Mouse (Mus musculus): ENCODE data around the gene Lrp5. TPM values are rescaled to one million over a fixed set of nuclear protein-coding genes. Genes with fewer than 3 reads are reported as not detected.

Gene Lrp5
- total and polyA plus RNA-seq, 2 experiments from 2014 or later, result 1.1 to 17.6 TPM

- Histone ChIP-seq H3K36me3 (ENCODE audit: insufficient read depth, low read length) (no peaks in the 10 kb centered on the region), H3K27ac (no peak overlapping the region), H3K9ac (replicated peaks; ENCODE audit: low read length) (no peak overlapping the region), H3K27me3 (ENCODE audit: insufficient read depth, low read length) (no peaks in the 10 kb centered on the region), H3K4me2 (ENCODE audit: low read depth, low read length) (no peak overlapping the region), H3K4me1 (ENCODE audit: insufficient read depth, low read length) (no peaks in the 10 kb centered on the region), H3K4me3 (ENCODE audit: low read length) (no peak overlapping the region), H3K9me3 (ENCODE audit: low read length) (no peaks in the 10 kb centered on the region)
- ATAC-seq, result no peak
- no peak for TF ChIP-seq CTCF (IDR thresholded peaks at IDR 0.05; ENCODE audit: low read depth)
- no peak for DNase-seq (ENCODE audit: low spot score)
- WGBS, result 83% methylated on average over 4 of the region's 4 CpGs
Measured at GRCm38 (mm10) chr19:3542591-3542990, 143.8 kb downstream of the Lrp5 start.

DNA sequence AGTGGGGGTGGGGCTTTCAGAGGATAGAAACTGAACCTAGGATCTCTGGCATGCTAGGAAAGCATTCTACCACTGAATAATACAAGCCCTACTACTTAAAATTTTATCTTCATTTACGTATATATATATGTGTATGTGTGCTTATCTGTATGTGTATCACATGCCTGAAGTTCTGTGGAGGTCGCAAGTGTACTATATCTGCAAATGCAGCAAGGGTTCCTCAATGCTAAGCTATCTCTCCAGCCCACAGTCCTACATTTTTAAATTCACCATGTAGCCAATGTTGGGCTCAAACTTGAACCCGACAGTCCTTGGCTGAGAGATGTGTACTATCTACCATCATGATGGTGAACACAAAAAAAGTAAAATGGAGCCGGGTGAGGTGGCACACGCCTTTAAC is 145.4 kb downstream of the Lrp5 start:
- WGBS, result 96% methylated on average over 5 of the region's 5 CpGs
- no peak overlapping the region for H3K4me3 ChIP-seq (ENCODE audit: low read length)
- H3K4me1 ChIP-seq (ENCODE audit: insufficient read depth, low read length), result no peaks in the 10 kb centered on the region
- ATAC-seq (no peak), DNase-seq (ENCODE audit: low spot score) (no peak)
- H3K27me3 ChIP-seq (ENCODE audit: insufficient read depth, low read length), result no peaks in the 10 kb centered on the region
- H3K9me3 ChIP-seq (ENCODE audit: low read length), result no peaks in the 10 kb centered on the region
- no peaks in the 10 kb centered on the region for H3K36me3 ChIP-seq (ENCODE audit: insufficient read depth, low read length)
- no peak for TF ChIP-seq CTCF (IDR thresholded peaks at IDR 0.05; ENCODE audit: low read depth)
- H3K27ac ChIP-seq, result no peak overlapping the region
- no peak overlapping the region for H3K4me2 ChIP-seq (ENCODE audit: low read depth, low read length)
- H3K9ac ChIP-seq (replicated peaks; ENCODE audit: low read length), result no peak overlapping the region

DNA sequence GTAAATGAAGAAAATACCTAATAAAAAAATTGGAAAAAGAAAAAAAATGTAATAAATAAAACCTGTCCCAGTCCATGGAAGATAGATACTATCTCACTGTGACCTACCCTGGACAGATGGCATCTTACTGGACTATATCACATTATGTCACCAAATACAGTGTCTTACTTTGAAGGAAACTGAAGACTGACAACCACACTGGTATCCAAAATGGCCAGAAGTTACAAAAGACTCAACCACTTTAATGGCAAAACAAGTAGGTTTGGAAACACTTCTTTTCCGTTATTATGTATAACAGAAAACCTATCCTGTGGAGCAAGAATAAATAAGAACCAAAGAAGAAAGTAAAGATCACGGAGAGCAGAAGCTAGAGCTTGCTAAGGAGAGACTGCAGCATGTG is 146.1 kb downstream of the Lrp5 start:
- no peak overlapping the region for H3K4me3 ChIP-seq (ENCODE audit: low read length)
- no peak overlapping the region for H3K9ac ChIP-seq (replicated peaks; ENCODE audit: low read length)
- DNase-seq (ENCODE audit: low spot score), result no peak
- H3K4me2 ChIP-seq (ENCODE audit: low read depth, low read length), result no peak overlapping the region
- ATAC-seq, result no peak
- H3K27ac ChIP-seq, result no peak overlapping the region
- WGBS, result 86% methylated on average over 2 of the region's 2 CpGs
- H3K36me3 ChIP-seq (ENCODE audit: insufficient read depth, low read length), result no peaks in the 10 kb centered on the region
- no peaks in the 10 kb centered on the region for H3K4me1 ChIP-seq (ENCODE audit: insufficient read depth, low read length)
- H3K9me3 ChIP-seq (ENCODE audit: low read length), result no peaks in the 10 kb centered on the region
- TF ChIP-seq CTCF (IDR thresholded peaks at IDR 0.05; ENCODE audit: low read depth), result no peak
- no peaks in the 10 kb centered on the region for H3K27me3 ChIP-seq (ENCODE audit: insufficient read depth, low read length)

DNA sequence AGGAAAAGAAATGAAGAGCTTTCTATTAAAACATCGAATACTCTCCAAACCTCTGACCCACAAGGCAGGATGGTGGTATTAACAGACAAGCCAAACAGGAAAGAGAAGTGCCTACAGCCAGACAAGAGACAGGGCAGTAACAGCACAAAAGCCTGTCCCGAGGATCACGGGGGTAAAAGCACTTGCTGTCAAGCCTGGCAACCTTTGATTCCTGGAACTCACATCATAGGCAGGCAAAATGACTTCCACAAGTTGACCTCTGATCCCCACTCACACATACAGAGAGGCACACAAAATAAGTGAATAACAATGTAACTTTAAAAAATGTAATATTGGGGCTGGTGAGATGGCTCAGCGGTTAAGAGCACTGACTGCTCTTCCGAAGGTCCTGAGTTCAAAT is 146.9 kb downstream of the Lrp5 start:
- ATAC-seq (no peak), DNase-seq (ENCODE audit: low spot score) (no peak)
- Histone ChIP-seq H3K4me3 (ENCODE audit: low read length) (no peak overlapping the region), H3K4me2 (ENCODE audit: low read depth, low read length) (no peak overlapping the region), H3K27ac (no peak overlapping the region), H3K9me3 (ENCODE audit: low read length) (no peaks in the 10 kb centered on the region), H3K36me3 (ENCODE audit: insufficient read depth, low read length) (no peaks in the 10 kb centered on the region), H3K27me3 (ENCODE audit: insufficient read depth, low read length) (no peaks in the 10 kb centered on the region), H3K4me1 (ENCODE audit: insufficient read depth, low read length) (no peaks in the 10 kb centered on the region), H3K9ac (replicated peaks; ENCODE audit: low read length) (no peak overlapping the region)
- no peak for TF ChIP-seq CTCF (IDR thresholded peaks at IDR 0.05; ENCODE audit: low read depth)
- WGBS, result 80% methylated on average over 5 of the region's 5 CpGs

- Histone ChIP-seq H3K27ac (no peak overlapping the region), H3K9ac (replicated peaks; ENCODE audit: low read length) (no peak overlapping the region), H3K27me3 (ENCODE audit: insufficient read depth, low read length) (no peaks in the 10 kb centered on the region), H3K36me3 (ENCODE audit: insufficient read depth, low read length) (no peaks in the 10 kb centered on the region), H3K4me3 (ENCODE audit: low read length) (no peak overlapping the region), H3K4me2 (ENCODE audit: low read depth, low read length) (no peak overlapping the region), H3K9me3 (ENCODE audit: low read length) (no peaks in the 10 kb centered on the region), H3K4me1 (ENCODE audit: insufficient read depth, low read length) (no peaks in the 10 kb centered on the region)
- 92% methylated on average over 6 of the region's 6 CpGs for WGBS
- DNase-seq (ENCODE audit: low spot score) (no peak), ATAC-seq (no peak)
- no peak for TF ChIP-seq CTCF (IDR thresholded peaks at IDR 0.05; ENCODE audit: low read depth)
Measured at GRCm38 (mm10) chr19:3537658-3538057, 148.7 kb downstream of the Lrp5 start.

- no peak for TF ChIP-seq CTCF (IDR thresholded peaks at IDR 0.05; ENCODE audit: low read depth)
- Histone ChIP-seq H3K9me3 (ENCODE audit: low read length) (no peaks in the 10 kb centered on the region), H3K4me1 (ENCODE audit: insufficient read depth, low read length) (no peaks in the 10 kb centered on the region), H3K4me3 (ENCODE audit: low read length) (no peak overlapping the region), H3K9ac (replicated peaks; ENCODE audit: low read length) (no peak overlapping the region), H3K27ac (no peak overlapping the region), H3K27me3 (ENCODE audit: insufficient read depth, low read length) (no peaks in the 10 kb centered on the region), H3K4me2 (ENCODE audit: low read depth, low read length) (no peak overlapping the region), H3K36me3 (ENCODE audit: insufficient read depth, low read length) (no peaks in the 10 kb centered on the region)
- WGBS, result 82% methylated on average over 3 of the region's 3 CpGs
- ATAC-seq, result no peak
- no peak for DNase-seq (ENCODE audit: low spot score)
Measured at GRCm38 (mm10) chr19:3534945-3535344, 151.4 kb downstream of the Lrp5 start.

Other genes with a start within 250 kb of the Lrp5 start
- gene Ppp6r3, start 110.8 kb downstream of the Lrp5 start, total RNA-seq (2014; rRNA removed), result 81.7 and 97.8 TPM in 2 replicates
- 31.0 and 32.0 TPM in 2 replicates for gene Ppp6r3, start 110.8 kb downstream of the Lrp5 start, polyA plus RNA-seq (2015; fragmentation: Nextera tagmentation; extraction: Ambion mirVana)
- gene 1810055G02Rik, start 21.7 kb upstream of the Lrp5 start, total RNA-seq (2014; rRNA removed), result 57.7 and 60.8 TPM in 2 replicates
- 33.3 and 37.2 TPM in 2 replicates for gene 1810055G02Rik, start 21.7 kb upstream of the Lrp5 start, polyA plus RNA-seq (2015; fragmentation: Nextera tagmentation; extraction: Ambion mirVana)
- 43.5 and 54.8 TPM in 2 replicates for gene Kmt5b, start 80.9 kb upstream of the Lrp5 start, total RNA-seq (2014; rRNA removed)
- gene Kmt5b, start 80.9 kb upstream of the Lrp5 start, polyA plus RNA-seq (2015; fragmentation: Nextera tagmentation; extraction: Ambion mirVana), result 32.8 and 35.0 TPM in 2 replicates
- 57.3 and 68.9 TPM in 2 replicates for gene Chka, start 165.2 kb upstream of the Lrp5 start, total RNA-seq (2014; rRNA removed)
- 53.9 and 57.3 TPM in 2 replicates for gene Chka, start 165.2 kb upstream of the Lrp5 start, polyA plus RNA-seq (2015; fragmentation: Nextera tagmentation; extraction: Ambion mirVana)
- gene Tcirg1, start 220.6 kb upstream of the Lrp5 start, total RNA-seq (2014; rRNA removed), result 35.4 and 44.0 TPM in 2 replicates
- 16.8 and 17.3 TPM in 2 replicates for gene Tcirg1, start 220.6 kb upstream of the Lrp5 start, polyA plus RNA-seq (2015; fragmentation: Nextera tagmentation; extraction: Ambion mirVana)
- gene Ndufs8, start 226.2 kb upstream of the Lrp5 start, total RNA-seq (2014; rRNA removed), result 212 and 221 TPM in 2 replicates
- gene Ndufs8, start 226.2 kb upstream of the Lrp5 start, polyA plus RNA-seq (2015; fragmentation: Nextera tagmentation; extraction: Ambion mirVana), result 366 and 367 TPM in 2 replicates
- 2.2 and 3.0 TPM in 2 replicates for gene Aldh3b1, start 243.2 kb upstream of the Lrp5 start, total RNA-seq (2014; rRNA removed)
- gene Aldh3b1, start 243.2 kb upstream of the Lrp5 start, polyA plus RNA-seq (2015; fragmentation: Nextera tagmentation; extraction: Ambion mirVana), result 3.5 and 4.3 TPM in 2 replicates
- gene Unc93b1, start 248.6 kb upstream of the Lrp5 start, total RNA-seq (2014; rRNA removed), result 12.8 and 19.9 TPM in 2 replicates
- gene Unc93b1, start 248.6 kb upstream of the Lrp5 start, polyA plus RNA-seq (2015; fragmentation: Nextera tagmentation; extraction: Ambion mirVana), result 15.3 and 16.3 TPM in 2 replicates